Mouse (Mus musculus): ENCODE data around the gene Hcfc1r1.

DNA sequence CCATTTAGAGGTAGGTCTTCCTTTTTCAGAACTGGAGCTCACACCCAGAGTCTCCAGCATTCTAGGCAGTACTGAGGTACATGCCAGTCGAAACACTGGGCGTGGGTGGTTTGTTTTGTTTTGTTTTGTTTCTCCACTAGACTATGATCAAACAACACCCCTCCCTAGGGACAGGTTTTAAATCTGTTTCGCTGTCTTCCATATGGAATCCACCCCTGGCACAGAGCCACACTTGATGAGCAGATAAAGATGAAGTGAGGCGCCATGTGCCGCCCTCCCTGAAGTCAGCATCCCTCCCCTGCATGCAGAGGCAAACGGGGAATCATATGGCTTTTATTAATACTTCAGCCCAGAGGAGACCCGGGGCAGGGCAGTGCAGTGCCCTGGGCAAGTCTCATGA lies 31.3 kb downstream of the Hcfc1r1 start:
- no peak for TF ChIP-seq CTCF (IDR thresholded peaks at IDR 0.05; ENCODE audit: low read depth)
- TF ChIP-seq EP300 (IDR thresholded peaks at IDR 0.05; ENCODE audit: low read depth) = no peak

All from liver, postnatal 0 days (tissue).